Mouse (Mus musculus) skeletal muscle tissue, adult 2 months (tissue): ENCODE results near the gene Ulk2.
"Not testable (repeated sequence)": the region's sequence is repeated elsewhere in the genome, so short reads cannot be mapped to it uniquely, and the experiment has no call there.

Experiments used
- DNase-seq: peaks from one replicate; pipeline ENCODE4 v3.0.0-alpha.2; 2012; ENCODE audit warnings: low read depth, low spot score

Gene Ulk2

GRCm38 (mm10) chr11:61854988-61855411 lies at the start of gene Ulk2:
Gene Ulk2 (minus strand): TSS chr11:61855073.
- peak; percentile 83 for DNase-seq

DNA sequence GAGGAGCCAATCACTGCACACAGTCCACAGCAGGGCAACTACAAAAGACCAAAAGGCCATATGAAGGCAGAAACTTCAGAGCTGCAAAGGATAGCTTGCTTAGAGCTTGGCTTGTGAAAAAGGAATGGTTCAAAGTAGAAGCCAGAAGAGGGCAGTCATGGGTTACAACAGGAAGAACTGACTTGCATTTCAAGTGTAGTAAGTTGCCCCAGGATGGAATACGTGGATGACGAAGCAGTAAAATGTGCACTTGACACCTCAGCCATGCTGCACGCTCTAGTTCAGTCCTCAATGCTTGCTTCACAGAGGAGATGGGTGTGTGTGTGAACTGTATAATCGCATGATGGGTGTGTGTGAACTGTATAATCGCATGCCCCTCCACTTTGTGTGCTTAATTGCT lies 27.3 kb upstream of the Ulk2 start:
- DNase-seq, result no peak

DNA sequence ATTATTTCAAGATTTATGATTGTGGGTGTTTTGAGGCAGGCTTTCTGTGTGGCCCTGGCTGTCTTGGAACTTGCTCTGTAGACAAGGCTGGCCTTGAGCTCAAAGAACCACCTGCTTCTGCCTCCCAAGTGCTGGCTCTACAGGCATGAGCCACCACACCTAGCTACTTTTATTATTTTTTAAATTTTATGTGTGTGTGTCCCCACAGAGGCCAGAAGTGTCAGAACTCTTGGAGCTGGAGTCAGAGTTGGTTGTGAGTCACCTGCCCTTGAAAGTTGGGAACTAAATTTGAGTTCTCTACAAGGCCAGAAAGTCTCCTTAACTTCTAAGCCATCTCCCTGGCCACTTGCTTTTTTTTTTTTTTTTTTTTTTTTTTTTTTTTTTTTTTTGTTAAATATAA lies 25.0 kb upstream of the Ulk2 start:
- DNase-seq, result no peak

- DNase-seq, result no peak
These were observed 17.0 kb upstream of the Ulk2 start for GRCm38 (mm10) chr11:61871881-61872280.

DNA sequence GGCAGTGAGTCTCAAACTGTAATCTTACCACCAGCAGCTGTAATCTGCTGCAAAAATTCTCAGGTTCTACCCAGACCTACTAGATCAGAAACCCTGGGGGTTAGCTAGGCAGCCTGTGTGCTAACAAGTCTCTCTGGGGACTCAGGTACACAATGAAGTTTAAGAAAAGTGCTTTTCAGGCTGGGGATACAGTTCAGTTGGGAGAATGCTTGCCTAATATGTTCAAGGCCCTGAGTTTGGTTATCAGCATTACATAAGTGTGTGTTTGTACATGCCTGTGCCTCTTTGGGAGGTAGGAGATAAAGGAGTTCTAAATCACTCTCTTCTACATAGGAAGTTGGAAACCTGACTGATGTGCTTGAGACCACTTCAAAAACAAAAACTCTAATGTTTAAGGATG lies 12.0 kb upstream of the Ulk2 start:
- no peak for DNase-seq

GRCm38 (mm10) chr11:61861781-61862547 lies 7.1 kb upstream of the Ulk2 start:
- no peak for DNase-seq

GRCm38 (mm10) chr11:61859316-61859715 lies 4.4 kb upstream of the Ulk2 start:
- DNase-seq, result no peak

DNA sequence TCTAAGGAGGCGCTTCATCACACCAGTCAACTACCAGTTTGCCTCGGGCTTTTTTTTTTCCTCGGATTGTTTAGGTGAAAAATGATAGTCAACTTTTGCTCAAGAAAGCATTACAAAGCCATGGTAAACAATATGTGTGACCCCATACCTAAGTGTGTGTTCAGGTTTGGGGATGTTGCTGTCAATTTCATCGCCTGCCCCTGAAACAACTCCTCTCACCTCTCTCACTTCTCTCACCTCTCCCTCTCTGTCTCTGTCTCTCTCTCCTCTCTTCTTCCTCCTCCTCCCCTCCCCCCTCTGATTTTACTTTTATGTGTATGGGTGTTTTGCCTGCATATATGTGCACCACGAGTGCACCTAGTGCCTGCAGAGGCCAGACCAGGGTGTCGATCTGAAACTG lies 666 bp upstream of the Ulk2 start:
- no peak for DNase-seq

DNA sequence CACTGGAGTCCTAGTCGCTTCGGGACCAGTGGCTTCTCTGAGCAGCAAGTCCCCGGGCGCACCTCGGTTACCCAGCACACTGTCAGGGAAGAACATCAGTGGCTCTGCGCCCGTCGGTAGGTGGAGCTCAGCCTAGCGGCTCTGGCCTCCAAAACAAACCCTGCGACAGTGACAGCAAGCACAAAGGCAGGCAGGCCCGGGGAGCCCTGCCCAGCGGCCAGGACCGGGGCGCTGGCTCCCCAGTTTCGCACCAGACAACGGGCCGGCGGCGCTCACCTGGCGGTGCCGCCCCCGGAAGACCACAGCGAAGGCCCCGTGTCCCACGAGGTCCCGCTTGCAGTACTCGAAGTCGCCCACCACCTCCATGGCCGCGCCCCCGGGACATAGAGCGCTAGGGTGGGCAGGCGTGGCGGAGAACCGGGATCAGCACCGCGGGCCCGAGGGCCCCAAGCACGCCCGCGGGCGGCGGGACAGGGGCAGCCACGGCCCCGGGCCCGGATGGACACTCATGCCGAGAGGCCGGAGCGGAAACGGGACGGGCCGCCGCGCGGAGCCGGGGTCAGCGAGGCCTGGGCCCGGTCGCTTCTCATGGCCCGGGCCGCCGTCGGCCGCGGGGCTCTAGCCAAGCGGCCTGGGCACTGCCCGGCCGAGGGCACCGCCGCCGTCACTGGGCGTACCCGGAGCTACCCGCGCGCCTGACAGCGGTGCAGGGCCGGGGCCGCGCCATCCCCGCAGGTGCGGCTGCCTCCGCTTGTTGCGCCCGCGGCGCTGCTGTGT lies 474 bp downstream of the Ulk2 start:
- DNase-seq, result peak; percentile 75

DNA sequence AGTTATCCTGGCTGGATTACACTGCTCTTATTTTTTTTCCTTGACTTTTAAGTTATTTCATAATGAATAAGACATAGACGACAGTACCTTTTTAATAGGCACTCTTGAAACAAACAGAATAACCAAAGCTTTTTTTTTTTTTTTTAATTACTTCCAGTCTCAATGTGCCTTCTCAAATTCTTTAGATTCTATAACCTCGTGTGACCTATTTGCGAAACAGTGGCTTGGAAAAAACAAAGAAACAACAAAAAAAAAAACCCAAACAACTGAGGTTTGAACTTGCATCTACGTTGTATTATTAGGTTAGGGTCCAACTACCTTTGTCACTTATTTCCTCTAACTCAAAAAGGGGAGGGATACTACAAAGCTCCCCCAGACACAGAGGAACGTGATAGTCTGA lies 1.2 kb downstream of the Ulk2 start:
- no peak for DNase-seq

- no peak for DNase-seq
These were observed 2.0 kb downstream of the Ulk2 start for GRCm38 (mm10) chr11:61852916-61853315.

- no peak for DNase-seq
These were observed 3.7 kb downstream of the Ulk2 start for GRCm38 (mm10) chr11:61851195-61851594.

DNA sequence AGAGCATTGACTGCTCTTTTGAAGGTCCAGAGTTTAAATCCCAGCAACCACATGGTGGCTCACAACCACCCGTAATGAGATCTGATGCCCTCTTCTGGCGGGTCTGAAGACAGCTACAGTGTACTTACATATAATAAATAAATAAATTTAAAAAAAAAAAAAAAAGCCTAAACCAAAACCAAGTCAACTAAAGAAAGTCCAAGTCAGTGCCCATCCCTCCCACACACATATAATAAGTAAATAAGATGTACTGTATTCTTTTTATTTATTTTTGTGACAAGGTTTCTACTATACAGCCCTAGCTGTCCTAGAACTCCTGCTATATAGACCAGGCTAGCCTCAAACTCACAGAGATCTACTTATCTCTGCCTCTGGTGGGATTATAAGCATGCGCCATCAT lies 14.2 kb downstream of the Ulk2 start:
- DNase-seq, result not testable (repeated sequence)

DNA sequence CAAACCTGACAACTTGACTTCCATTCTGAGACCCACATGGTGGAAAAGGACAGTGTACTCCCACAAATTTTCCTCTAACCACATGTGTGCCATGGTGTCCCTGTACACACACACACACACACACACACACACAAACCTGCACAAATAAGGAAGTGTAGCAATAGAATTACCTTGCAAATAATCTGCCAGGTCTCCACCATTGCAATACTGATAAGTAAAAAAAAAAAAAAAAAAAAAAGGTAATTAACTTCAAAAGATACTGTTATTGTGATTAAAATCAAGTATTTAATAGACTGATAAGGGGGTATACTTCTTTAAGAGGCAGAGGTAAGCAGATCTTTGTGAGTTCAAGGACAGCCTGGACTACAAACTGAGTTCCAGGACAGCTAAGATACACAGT lies 14.9 kb downstream of the Ulk2 start:
- no peak for DNase-seq

GRCm38 (mm10) chr11:61839182-61839581 lies 15.7 kb downstream of the Ulk2 start:
- no peak for DNase-seq

DNA sequence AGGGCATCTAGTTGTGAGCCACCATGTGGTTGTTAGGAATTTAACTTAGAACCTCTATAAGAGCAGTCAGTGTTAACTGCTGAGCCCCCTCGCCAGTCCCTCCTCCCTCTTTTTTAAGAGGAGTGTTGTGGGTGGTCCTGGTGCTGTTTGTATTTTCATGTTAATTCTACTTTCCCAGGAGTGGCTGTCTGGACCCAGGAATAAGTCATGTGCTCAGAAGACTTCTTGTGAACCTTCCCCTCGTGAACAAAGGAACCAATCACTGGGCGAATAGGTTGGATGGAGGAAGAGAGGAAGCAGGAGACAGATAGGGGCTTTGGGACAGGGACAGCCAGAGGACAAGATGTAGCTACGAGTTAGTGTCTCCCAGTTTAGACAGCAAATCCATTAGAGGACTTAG lies 45.1 kb downstream of the Ulk2 start:
- DNase-seq, result no peak

GRCm38 (mm10) chr11:61808551-61809117 lies 46.2 kb downstream of the Ulk2 start:
- no peak for DNase-seq

- DNase-seq, result peak; percentile 25
These were observed 61.4 kb downstream of the Ulk2 start for GRCm38 (mm10) chr11:61793441-61793840.

- DNase-seq, result no peak
These were observed 66.3 kb downstream of the Ulk2 start for GRCm38 (mm10) chr11:61788550-61788949.

DNA sequence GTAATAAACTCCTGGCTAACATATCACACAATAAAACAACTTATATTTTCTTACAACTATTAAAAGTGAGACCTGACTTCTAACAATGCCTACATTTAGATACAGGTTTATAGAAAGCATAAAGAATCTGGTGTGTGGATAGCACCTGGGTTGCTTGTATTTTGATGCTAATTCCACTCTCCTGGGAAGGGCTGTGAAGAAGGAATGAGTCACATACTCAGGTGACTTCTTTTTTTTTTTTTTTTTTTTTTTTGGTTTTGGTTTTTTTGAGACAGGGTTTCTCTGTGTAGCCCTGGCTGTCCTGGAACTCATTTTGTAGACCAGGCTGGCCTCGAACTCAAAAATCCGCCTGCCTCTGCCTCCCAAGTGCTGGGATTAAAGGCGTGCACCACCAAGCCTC lies 72.3 kb downstream of the Ulk2 start:
- DNase-seq, result not testable (repeated sequence)

- no peak for DNase-seq
These were observed 80.2 kb downstream of the Ulk2 start for GRCm38 (mm10) chr11:61774551-61775149.
